9 mouse cellular contexts compared by ENCODE assay signal in genomic region chr1:65112807-65113196, GRCm38 (mm10). TPM values are rescaled to one million over a fixed set of nuclear protein-coding genes. Genes with fewer than 3 reads are reported as not detected.
DNase-seq lines count a peak whose midpoint lies in the region; ATAC-seq lines count a peak whose summit lies in the region.
"Had no signal": no experiment of that assay in that cellular context is flagged by ENCODE, and none has a peak within 500 bp of the region (broad histone marks: within the 10 kb centered on the region; RNA-seq: fewer than 3 reads in every experiment).

No protein-coding gene starts in this region.

- H3K9ac ChIP-seq in intestine, embryonic 16.5 days (ENCODE audit: low read depth, low read length): 0 out of 2 replicates have a peak overlapping the region, but pooled peaks have one; percentile 8
- no peak overlapping the region for H3K9ac ChIP-seq in forebrain, embryonic 11.5 days (ENCODE audit: low read length)

- no peak for ATAC-seq in intestine, embryonic 16.5 days
- ATAC-seq in megakaryocyte, adult 5-6 weeks (ENCODE audit: poor library complexity, severe bottlenecking): peak; percentile 73
- no peak for ATAC-seq in forebrain, embryonic 11.5 days (replicated peaks; ENCODE audit: low FRiP score)

- no peaks in the 10 kb centered on the region for H3K9me3 ChIP-seq in embryonic facial prominence, embryonic 10.5 days
- no peaks in the 10 kb centered on the region for H3K9me3 ChIP-seq in intestine, embryonic 16.5 days (ENCODE audit: control insufficient read depth, low read length)
- no peaks in the 10 kb centered on the region for H3K9me3 ChIP-seq in forebrain, embryonic 11.5 days (ENCODE audit: control insufficient read depth, low read length)

- no peak overlapping the region for H3K27ac ChIP-seq in embryonic facial prominence, embryonic 10.5 days (replicated peaks)
- no peak overlapping the region for H3K27ac ChIP-seq in intestine, embryonic 16.5 days (ENCODE audit: low read length)
- no peak overlapping the region for H3K27ac ChIP-seq in forebrain, embryonic 11.5 days (ENCODE audit: low read depth, low read length)

- H3K27me3 ChIP-seq in embryonic facial prominence, embryonic 10.5 days (replicated peaks; ENCODE audit: low read depth, poor library complexity, severe bottlenecking): 0 out of 2 replicates have a peak, but pooled peaks cover 3% of the 10 kb centered on the region
- no peaks in the 10 kb centered on the region for H3K27me3 ChIP-seq in intestine, embryonic 16.5 days (replicated peaks; ENCODE audit: control insufficient read depth, insufficient read depth, low read length)
- H3K27me3 ChIP-seq in forebrain, embryonic 11.5 days (ENCODE audit: control insufficient read depth, insufficient read depth, low read length): no peaks in the 10 kb centered on the region
- H3K27me3 ChIP-seq: CH12.LX had no signal

- peak overlapping the region; percentile 6; the same call in 1 of the 2 replicates for H3K4me2 ChIP-seq in intestine, embryonic 16.5 days (ENCODE audit: low read depth, low read length)
- H3K4me2 ChIP-seq in forebrain, embryonic 11.5 days (ENCODE audit: low read depth, low read length, severe bottlenecking): no peak overlapping the region

- WGBS in embryonic facial prominence, embryonic 10.5 days: 55% methylated on average over 14 of the region's 14 CpGs
- WGBS in intestine, embryonic 16.5 days: 55% methylated on average over 14 of the region's 14 CpGs
- 71% methylated on average over 14 of the region's 14 CpGs for WGBS in forebrain, embryonic 11.5 days

- peaks cover 8% of the 10 kb centered on the region; the same call in 1 of the 2 replicates for H3K4me1 ChIP-seq in embryonic facial prominence, embryonic 10.5 days
- H3K4me1 ChIP-seq in intestine, embryonic 16.5 days (ENCODE audit: control insufficient read depth, insufficient read depth, low read length): 0 out of 2 replicates have a peak, but pooled peaks cover under 1% of the 10 kb centered on the region
- no peaks in the 10 kb centered on the region for H3K4me1 ChIP-seq in forebrain, embryonic 11.5 days (replicated peaks; ENCODE audit: control insufficient read depth, insufficient read depth, low read length)

- peak; percentile 35 for DNase-seq in embryo, embryonic 10.5 days (ENCODE audit: low spot score)
- DNase-seq in embryo, embryonic 11 days: no peak
- no peak for DNase-seq in embryonic facial prominence, embryonic 10.5 days (ENCODE audit: low spot score)
- DNase-seq in left cerebral cortex, adult 8-10 months (ENCODE audit: low spot score in 2 of 2): no peak
- no peak for DNase-seq in forebrain, embryonic 11.5 days (ENCODE audit: low spot score)
- DNase-seq in B cell, adult 2 months: no peak

- no peaks in the 10 kb centered on the region for H3K36me3 ChIP-seq in embryonic facial prominence, embryonic 10.5 days (replicated peaks)
- H3K36me3 ChIP-seq in intestine, embryonic 16.5 days (ENCODE audit: control insufficient read depth, insufficient read depth, low read length): no peaks in the 10 kb centered on the region
- no peaks in the 10 kb centered on the region for H3K36me3 ChIP-seq in forebrain, embryonic 11.5 days (ENCODE audit: control insufficient read depth, insufficient read depth, low read length)

- H3K4me3 ChIP-seq in embryonic facial prominence, embryonic 10.5 days: peak overlapping the region; percentile 30; the same call in 1 of the 2 replicates
- no peak overlapping the region for H3K4me3 ChIP-seq in intestine, embryonic 16.5 days (ENCODE audit: low read length)
- H3K4me3 ChIP-seq in forebrain, embryonic 11.5 days (ENCODE audit: low read depth, low read length): no peak overlapping the region

RNA-seq across cellular contexts. Expression of gene Gm28845, which starts 6.6 kb away (rescaled TPM):
- not detected in 2 replicates for polyA plus RNA-seq in embryonic facial prominence, embryonic 10.5 days (2016; fragmentation: Nextera tagmentation; extraction: Ambion mirVana)
- not detected in 2 replicates for polyA plus RNA-seq in intestine, embryonic 16.5 days (2015; fragmentation: Nextera tagmentation; extraction: Ambion mirVana)
- not detected in 2 replicates for total RNA-seq in megakaryocyte, adult 5-6 weeks (2015)
- total RNA-seq in megakaryocyte, adult 5-6 weeks (2017): not detected in 2 replicates
- total RNA-seq in left cerebral cortex, adult 8-10 months (2022): 1 to 10 TPM in 3 of 4 experiments, not detected in 1; 1.2 to 1.6 (median 1.6) TPM
- polyA plus RNA-seq in forebrain, embryonic 11.5 days (2014; fragmentation: Nextera tagmentation; extraction: Ambion mirVana): not detected in 2 replicates
- total RNA-seq: CH12.LX had no signal

RNA-seq across cellular contexts. Expression of gene Cryga, which starts 9.6 kb away (rescaled TPM):
- not detected in 2 replicates for polyA plus RNA-seq in embryonic facial prominence, embryonic 10.5 days (2016; fragmentation: Nextera tagmentation; extraction: Ambion mirVana)
- polyA plus RNA-seq in intestine, embryonic 16.5 days (2015; fragmentation: Nextera tagmentation; extraction: Ambion mirVana): not detected in 2 replicates
- total RNA-seq in megakaryocyte, adult 5-6 weeks (2015): not detected in 2 replicates
- not detected in 2 replicates for total RNA-seq in megakaryocyte, adult 5-6 weeks (2017)
- 1 to 10 TPM in 1 of 4 experiments, not detected in 3; 1.6 TPM for total RNA-seq in left cerebral cortex, adult 8-10 months (2022)
- not detected in 2 replicates for polyA plus RNA-seq in forebrain, embryonic 11.5 days (2014; fragmentation: Nextera tagmentation; extraction: Ambion mirVana)
- total RNA-seq: CH12.LX had no signal

RNA-seq across cellular contexts. Expression of gene D630023F18Rik, which starts 10.2 kb away (rescaled TPM):
- 0.50 and 0.56 TPM in 2 replicates for polyA plus RNA-seq in embryonic facial prominence, embryonic 10.5 days (2016; fragmentation: Nextera tagmentation; extraction: Ambion mirVana)
- polyA plus RNA-seq in intestine, embryonic 16.5 days (2015; fragmentation: Nextera tagmentation; extraction: Ambion mirVana): 0.34 TPM in 1 of 2 replicates, not detected in the other
- total RNA-seq in megakaryocyte, adult 5-6 weeks (2015): 0.39 and 1.1 TPM in 2 replicates
- total RNA-seq in megakaryocyte, adult 5-6 weeks (2017): 0.73 and 1.5 TPM in 2 replicates
- total RNA-seq in left cerebral cortex, adult 8-10 months (2022): 1 to 10 TPM; 5.6 to 7.6 (median 6.1) TPM
- polyA plus RNA-seq in forebrain, embryonic 11.5 days (2014; fragmentation: Nextera tagmentation; extraction: Ambion mirVana): 0.16 and 0.21 TPM in 2 replicates

RNA-seq across cellular contexts. Expression of gene Crygb, which starts 30.7 kb away (rescaled TPM):
- polyA plus RNA-seq in embryonic facial prominence, embryonic 10.5 days (2016; fragmentation: Nextera tagmentation; extraction: Ambion mirVana): not detected in 2 replicates
- not detected in 2 replicates for polyA plus RNA-seq in intestine, embryonic 16.5 days (2015; fragmentation: Nextera tagmentation; extraction: Ambion mirVana)
- total RNA-seq in megakaryocyte, adult 5-6 weeks (2015): not detected in 2 replicates
- total RNA-seq in megakaryocyte, adult 5-6 weeks (2017): not detected in 2 replicates
- not detected for total RNA-seq in left cerebral cortex, adult 8-10 months (2022)
- polyA plus RNA-seq in forebrain, embryonic 11.5 days (2014; fragmentation: Nextera tagmentation; extraction: Ambion mirVana): not detected in 2 replicates
- total RNA-seq: CH12.LX had no signal

RNA-seq across cellular contexts. Expression of gene Crygc, which starts 39.3 kb away (rescaled TPM):
- polyA plus RNA-seq in embryonic facial prominence, embryonic 10.5 days (2016; fragmentation: Nextera tagmentation; extraction: Ambion mirVana): not detected in 2 replicates
- not detected in 2 replicates for polyA plus RNA-seq in intestine, embryonic 16.5 days (2015; fragmentation: Nextera tagmentation; extraction: Ambion mirVana)
- total RNA-seq in megakaryocyte, adult 5-6 weeks (2015): not detected in 2 replicates
- total RNA-seq in megakaryocyte, adult 5-6 weeks (2017): not detected in 2 replicates
- not detected for total RNA-seq in left cerebral cortex, adult 8-10 months (2022)
- polyA plus RNA-seq in forebrain, embryonic 11.5 days (2014; fragmentation: Nextera tagmentation; extraction: Ambion mirVana): 0.61 TPM in 1 of 2 replicates, not detected in the other
- total RNA-seq: CH12.LX had no signal
